Mouse (Mus musculus): Measurements from ENCODE around the gene Bag2. TPM values are rescaled to one million over a fixed set of nuclear protein-coding genes. Genes with fewer than 3 reads are reported as not detected.

Gene Bag2
- polyA plus RNA-seq, 1 experiment from 2014 or later, result 51.8 TPM

GRCm38 (mm10) chr1:33714796-33715195 is 42.8 kb downstream of the Bag2 start:
- peak overlapping the region; percentile 22 for H3K4me3 ChIP-seq
- no peaks in the 10 kb centered on the region for H3K36me3 ChIP-seq (replicated peaks)
- H3K4me1 ChIP-seq, result peaks cover 15% of the 10 kb centered on the region
- no peaks in the 10 kb centered on the region for H3K9me3 ChIP-seq
- peak; percentile 24 for DNase-seq (ENCODE audit: extremely low spot score, low spot score)
- 0 out of 2 replicates have a peak, but pooled peaks cover 4% of the 10 kb centered on the region for H3K27me3 ChIP-seq (ENCODE audit: poor library complexity, severe bottlenecking)
- H3K27ac ChIP-seq, result no peak overlapping the region
- 12% methylated on average over 10 of the region's 10 CpGs for WGBS

GRCm38 (mm10) chr1:33712026-33712425 is 45.6 kb downstream of the Bag2 start:
- DNase-seq (ENCODE audit: extremely low spot score, low spot score), result no peak
- Histone ChIP-seq H3K36me3 (replicated peaks) (no peaks in the 10 kb centered on the region), H3K9me3 (no peaks in the 10 kb centered on the region), H3K4me1 (peaks cover 11% of the 10 kb centered on the region), H3K4me3 (no peak overlapping the region), H3K27ac (no peak overlapping the region), H3K27me3 (ENCODE audit: poor library complexity, severe bottlenecking) (0 out of 2 replicates have a peak, but pooled peaks cover 4% of the 10 kb centered on the region)
- WGBS, result 88% methylated on average over 5 of the region's 5 CpGs

GRCm38 (mm10) chr1:33709615-33710014 is 48.0 kb downstream of the Bag2 start:
- Histone ChIP-seq H3K9me3 (no peaks in the 10 kb centered on the region), H3K36me3 (replicated peaks) (no peaks in the 10 kb centered on the region), H3K4me3 (no peak overlapping the region), H3K27me3 (ENCODE audit: poor library complexity, severe bottlenecking) (0 out of 2 replicates have a peak, but pooled peaks cover 4% of the 10 kb centered on the region), H3K27ac (no peak overlapping the region), H3K4me1 (peaks cover 6% of the 10 kb centered on the region)
- DNase-seq (ENCODE audit: extremely low spot score, low spot score), result no peak
- 86% methylated on average over 2 of the region's 2 CpGs for WGBS

- no peak for DNase-seq (ENCODE audit: extremely low spot score, low spot score)
- Histone ChIP-seq H3K9me3 (no peaks in the 10 kb centered on the region), H3K4me3 (no peak overlapping the region), H3K36me3 (replicated peaks) (no peaks in the 10 kb centered on the region), H3K4me1 (no peaks in the 10 kb centered on the region), H3K27me3 (ENCODE audit: poor library complexity, severe bottlenecking) (no peaks in the 10 kb centered on the region), H3K27ac (no peak overlapping the region)
- WGBS, result 94% methylated on average over 3 of the region's 3 CpGs
Observed at GRCm38 (mm10) chr1:33701244-33701643, 56.4 kb downstream of the Bag2 start.

- Histone ChIP-seq H3K27me3 (ENCODE audit: poor library complexity, severe bottlenecking) (no peaks in the 10 kb centered on the region), H3K4me1 (no peaks in the 10 kb centered on the region), H3K4me3 (no peak overlapping the region), H3K36me3 (replicated peaks) (no peaks in the 10 kb centered on the region), H3K9me3 (no peaks in the 10 kb centered on the region), H3K27ac (no peak overlapping the region)
- WGBS, result 84% methylated on average over 2 of the region's 2 CpGs
- DNase-seq (ENCODE audit: extremely low spot score, low spot score), result no peak
Observed at GRCm38 (mm10) chr1:33696016-33696415, 61.6 kb downstream of the Bag2 start.

Other genes starting within 250 kb of the Bag2 start
- 61.3 and 61.5 TPM in 2 replicates for gene Prim2, start 88.0 kb downstream of the Bag2 start, polyA plus RNA-seq (2016; fragmentation: Nextera tagmentation; extraction: Ambion mirVana)
- gene Rab23, start 37.9 kb downstream of the Bag2 start, polyA plus RNA-seq (2016; fragmentation: Nextera tagmentation; extraction: Ambion mirVana), result 31.1 and 34.8 TPM in 2 replicates
- gene Zfp451, start 56.8 kb upstream of the Bag2 start, polyA plus RNA-seq (2016; fragmentation: Nextera tagmentation; extraction: Ambion mirVana), result 30.8 and 32.6 TPM in 2 replicates
- gene Bend6, start 150.0 kb upstream of the Bag2 start, polyA plus RNA-seq (2016; fragmentation: Nextera tagmentation; extraction: Ambion mirVana), result 1.5 and 2.0 TPM in 2 replicates
- 11.3 and 11.9 TPM in 2 replicates for gene Dst, start 150.4 kb upstream of the Bag2 start, polyA plus RNA-seq (2016; fragmentation: Nextera tagmentation; extraction: Ambion mirVana)